Mouse (Mus musculus): Measurements from ENCODE around the gene Ankef1. TPM values are rescaled to one million over a fixed set of nuclear protein-coding genes. Genes with fewer than 3 reads are reported as not detected.

The Ankef1 gene
- polyA plus RNA-seq, 1 experiment from 2014 or later = 0.62 TPM

DNA sequence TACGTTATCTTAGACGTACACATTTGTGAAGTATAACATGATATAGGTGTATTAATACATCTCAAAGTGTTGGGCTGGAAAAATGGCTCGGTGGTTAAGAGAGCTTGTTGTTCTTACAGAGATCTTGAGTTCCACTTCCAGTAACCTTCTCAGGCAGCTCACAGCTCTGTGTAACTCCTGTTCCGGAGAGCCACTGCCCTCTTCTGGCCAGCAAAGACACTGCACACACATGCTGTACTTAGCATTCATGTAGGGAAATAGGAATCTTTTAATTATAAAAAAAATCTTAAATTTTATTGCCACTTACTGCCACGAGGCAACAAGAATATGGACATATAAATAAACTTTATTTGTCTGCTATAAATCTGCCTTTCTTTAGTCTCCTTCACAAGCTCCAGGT is 56.3 kb downstream of the Ankef1 start:
- no peak overlapping the region for H3K4me2 ChIP-seq (replicated peaks; ENCODE audit: low read depth, low read length)
- no peaks in the 10 kb centered on the region for H3K27me3 ChIP-seq (ENCODE audit: control insufficient read depth, insufficient read depth, low read length)
- no peak overlapping the region for H3K4me3 ChIP-seq (ENCODE audit: low read depth, low read length)
- H3K4me1 ChIP-seq (ENCODE audit: control insufficient read depth, insufficient read depth, low read length) = no peaks in the 10 kb centered on the region
- no peak overlapping the region for H3K9ac ChIP-seq (replicated peaks; ENCODE audit: low read depth, low read length)
- WGBS = 70% methylated on average over 5 of the region's 5 CpGs
- no peaks in the 10 kb centered on the region for H3K9me3 ChIP-seq (ENCODE audit: control insufficient read depth, low read depth, low read length)
- no peaks in the 10 kb centered on the region for H3K36me3 ChIP-seq (ENCODE audit: control insufficient read depth, insufficient read depth, low read length)
- no peak for ATAC-seq (ENCODE audit: insufficient number of reproducible peaks, insufficient read depth, low FRiP score, low read depth)
- H3K27ac ChIP-seq (ENCODE audit: low read length) = no peak overlapping the region

DNA sequence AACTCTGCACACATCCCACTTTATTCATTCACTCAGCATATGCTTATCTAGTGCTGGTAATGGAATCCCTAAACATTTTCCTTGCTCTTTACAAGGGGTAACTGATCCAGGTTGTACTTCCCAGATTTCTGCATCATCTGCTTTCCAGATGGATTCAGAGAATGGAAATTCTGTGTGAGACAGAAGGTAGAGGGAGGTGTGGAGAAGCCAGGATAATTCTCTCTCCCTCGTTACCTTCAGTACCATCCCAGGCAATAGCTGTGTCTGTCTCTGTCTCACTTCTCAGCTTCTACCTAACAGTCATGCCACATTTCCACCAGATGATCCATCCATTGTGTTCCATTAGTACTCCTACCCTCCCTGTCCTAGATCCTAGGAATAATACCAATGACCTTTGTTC is 60.6 kb downstream of the Ankef1 start:
- H3K4me2 ChIP-seq (replicated peaks; ENCODE audit: low read depth, low read length) = no peak overlapping the region
- H3K4me3 ChIP-seq (ENCODE audit: low read depth, low read length) = no peak overlapping the region
- WGBS = 84% methylated on average over 1 of the region's 1 CpGs
- no peak for ATAC-seq (ENCODE audit: insufficient number of reproducible peaks, insufficient read depth, low FRiP score, low read depth)
- H3K27me3 ChIP-seq (ENCODE audit: control insufficient read depth, insufficient read depth, low read length) = no peaks in the 10 kb centered on the region
- no peak overlapping the region for H3K9ac ChIP-seq (replicated peaks; ENCODE audit: low read depth, low read length)
- H3K4me1 ChIP-seq (ENCODE audit: control insufficient read depth, insufficient read depth, low read length) = no peaks in the 10 kb centered on the region
- no peak overlapping the region for H3K27ac ChIP-seq (ENCODE audit: low read length)
- H3K36me3 ChIP-seq (ENCODE audit: control insufficient read depth, insufficient read depth, low read length) = no peaks in the 10 kb centered on the region
- H3K9me3 ChIP-seq (ENCODE audit: control insufficient read depth, low read depth, low read length) = no peaks in the 10 kb centered on the region

DNA sequence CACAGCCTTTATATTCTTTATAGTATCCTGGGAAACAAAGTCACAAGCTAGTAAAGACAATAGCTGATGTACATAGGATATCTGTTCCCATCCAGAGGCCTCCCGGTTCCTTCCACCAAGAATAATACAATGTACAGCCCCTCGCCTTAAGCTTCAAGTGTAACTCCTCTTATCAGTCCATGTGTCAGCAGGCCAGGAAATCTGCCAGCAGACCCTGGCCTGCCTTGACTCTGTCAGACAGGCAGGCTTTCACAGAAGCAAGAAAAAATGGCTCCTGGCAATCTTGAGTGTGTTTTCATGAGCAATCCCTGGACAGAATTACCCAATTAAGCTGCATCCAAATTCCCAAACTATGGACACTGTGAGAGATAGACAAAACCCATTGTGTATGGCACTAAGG is 69.1 kb downstream of the Ankef1 start:
- Histone ChIP-seq H3K4me3 (ENCODE audit: low read depth, low read length) (no peak overlapping the region), H3K27ac (ENCODE audit: low read length) (no peak overlapping the region), H3K27me3 (ENCODE audit: control insufficient read depth, insufficient read depth, low read length) (no peaks in the 10 kb centered on the region), H3K4me1 (ENCODE audit: control insufficient read depth, insufficient read depth, low read length) (no peaks in the 10 kb centered on the region), H3K36me3 (ENCODE audit: control insufficient read depth, insufficient read depth, low read length) (no peaks in the 10 kb centered on the region), H3K9me3 (ENCODE audit: control insufficient read depth, low read depth, low read length) (no peaks in the 10 kb centered on the region), H3K4me2 (replicated peaks; ENCODE audit: low read depth, low read length) (no peak overlapping the region), H3K9ac (replicated peaks; ENCODE audit: low read depth, low read length) (no peak overlapping the region)
- WGBS = 56% methylated on average over 2 of the region's 2 CpGs
- no peak for ATAC-seq (ENCODE audit: insufficient number of reproducible peaks, insufficient read depth, low FRiP score, low read depth)

DNA sequence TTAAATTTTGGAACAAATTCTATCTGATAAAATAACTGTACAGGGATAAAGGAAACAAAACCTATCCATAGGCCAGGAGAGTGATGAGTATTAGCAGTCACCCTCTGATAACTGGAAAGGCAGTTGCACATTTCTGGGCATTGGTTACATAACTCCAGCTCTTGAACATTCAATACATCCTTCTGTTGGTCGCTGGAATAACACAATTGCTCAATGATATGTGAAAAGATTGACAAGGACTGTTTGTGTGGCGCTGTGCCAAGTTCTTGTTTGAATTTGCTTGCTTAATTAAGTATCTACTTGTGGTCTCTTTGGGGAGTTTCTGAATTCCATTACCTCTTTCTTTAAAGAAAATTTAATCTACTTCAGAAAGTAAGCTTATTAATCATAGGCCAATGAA is 81.1 kb downstream of the Ankef1 start:
- Histone ChIP-seq H3K9me3 (ENCODE audit: control insufficient read depth, low read depth, low read length) (no peaks in the 10 kb centered on the region), H3K4me2 (replicated peaks; ENCODE audit: low read depth, low read length) (no peak overlapping the region), H3K4me1 (ENCODE audit: control insufficient read depth, insufficient read depth, low read length) (no peaks in the 10 kb centered on the region), H3K4me3 (ENCODE audit: low read depth, low read length) (no peak overlapping the region), H3K27me3 (ENCODE audit: control insufficient read depth, insufficient read depth, low read length) (no peaks in the 10 kb centered on the region), H3K9ac (replicated peaks; ENCODE audit: low read depth, low read length) (no peak overlapping the region), H3K27ac (ENCODE audit: low read length) (no peak overlapping the region), H3K36me3 (ENCODE audit: control insufficient read depth, insufficient read depth, low read length) (no peaks in the 10 kb centered on the region)
- ATAC-seq (ENCODE audit: insufficient number of reproducible peaks, insufficient read depth, low FRiP score, low read depth) = no peak
- 62% methylated on average over 2 of the region's 2 CpGs for WGBS

DNA sequence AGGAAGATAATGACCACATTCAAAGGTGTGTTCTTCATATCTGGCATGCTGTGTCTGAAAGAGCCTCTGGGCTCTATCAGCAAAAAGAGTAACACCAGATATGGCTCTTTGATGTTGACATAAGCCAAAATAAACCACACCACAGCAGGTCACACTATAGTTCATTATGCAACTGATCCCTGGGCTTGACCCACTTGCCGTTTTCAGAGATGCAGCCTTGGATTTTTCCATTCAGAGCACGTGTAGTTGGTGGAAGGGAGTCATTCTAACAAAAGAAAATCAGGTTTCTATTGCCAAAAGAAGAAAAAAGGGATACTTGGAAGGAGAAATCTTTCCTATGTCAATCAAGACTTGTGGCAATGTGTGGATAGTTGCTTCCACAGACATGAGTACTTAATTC is 87.1 kb downstream of the Ankef1 start:
- Histone ChIP-seq H3K4me3 (ENCODE audit: low read depth, low read length) (no peak overlapping the region), H3K36me3 (ENCODE audit: control insufficient read depth, insufficient read depth, low read length) (no peaks in the 10 kb centered on the region), H3K9ac (replicated peaks; ENCODE audit: low read depth, low read length) (no peak overlapping the region), H3K4me2 (replicated peaks; ENCODE audit: low read depth, low read length) (no peak overlapping the region), H3K4me1 (ENCODE audit: control insufficient read depth, insufficient read depth, low read length) (no peaks in the 10 kb centered on the region), H3K27ac (ENCODE audit: low read length) (no peak overlapping the region), H3K9me3 (ENCODE audit: control insufficient read depth, low read depth, low read length) (no peaks in the 10 kb centered on the region), H3K27me3 (ENCODE audit: control insufficient read depth, insufficient read depth, low read length) (no peaks in the 10 kb centered on the region)
- no peak for ATAC-seq (ENCODE audit: insufficient number of reproducible peaks, insufficient read depth, low FRiP score, low read depth)
- 28% methylated on average over 2 of the region's 2 CpGs for WGBS

DNA sequence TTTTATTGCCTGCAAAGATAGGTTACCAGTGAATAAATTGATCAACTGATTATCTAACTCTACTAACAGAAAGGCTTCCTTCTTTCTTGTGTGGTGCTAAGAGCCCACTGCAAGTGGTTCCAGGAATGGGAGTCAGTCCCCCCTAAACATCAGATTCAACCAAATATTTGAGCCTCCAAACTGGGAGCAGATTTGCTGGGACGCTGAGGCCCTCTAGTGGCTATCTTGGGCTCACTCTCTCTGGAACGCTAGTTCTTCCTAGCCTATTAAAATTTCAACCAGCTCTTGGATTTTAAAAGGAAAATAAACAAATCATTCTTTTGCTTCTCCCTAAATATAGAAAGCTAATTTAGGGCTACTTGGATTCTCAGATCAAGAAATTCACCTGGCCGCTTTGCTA is 94.7 kb downstream of the Ankef1 start:
- Histone ChIP-seq H3K27me3 (ENCODE audit: control insufficient read depth, insufficient read depth, low read length) (no peaks in the 10 kb centered on the region), H3K9ac (replicated peaks; ENCODE audit: low read depth, low read length) (no peak overlapping the region), H3K9me3 (ENCODE audit: control insufficient read depth, low read depth, low read length) (no peaks in the 10 kb centered on the region), H3K4me3 (ENCODE audit: low read depth, low read length) (no peak overlapping the region), H3K4me2 (replicated peaks; ENCODE audit: low read depth, low read length) (no peak overlapping the region), H3K36me3 (ENCODE audit: control insufficient read depth, insufficient read depth, low read length) (no peaks in the 10 kb centered on the region), H3K27ac (ENCODE audit: low read length) (no peak overlapping the region), H3K4me1 (ENCODE audit: control insufficient read depth, insufficient read depth, low read length) (no peaks in the 10 kb centered on the region)
- ATAC-seq (ENCODE audit: insufficient number of reproducible peaks, insufficient read depth, low FRiP score, low read depth) = no peak
- 27% methylated on average over 3 of the region's 3 CpGs for WGBS

DNA sequence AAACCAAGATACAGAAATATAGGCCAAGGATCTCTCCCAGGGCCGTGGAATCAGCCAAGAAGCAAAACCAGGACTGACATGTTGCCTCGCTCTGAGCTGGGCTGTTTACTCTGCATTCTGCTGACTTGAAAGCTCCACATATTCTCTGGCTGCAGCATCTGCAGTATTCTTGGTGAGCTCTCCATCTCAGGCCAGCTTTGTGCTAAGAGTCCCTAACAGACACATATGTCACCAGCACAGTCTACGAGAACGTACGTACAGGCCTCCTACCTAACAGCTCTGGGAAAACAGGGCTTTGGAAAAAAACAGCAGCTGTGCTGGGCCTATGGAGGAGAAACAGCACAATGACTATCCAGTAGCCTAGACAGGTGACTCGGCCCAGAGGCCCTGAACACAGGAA is 97.0 kb downstream of the Ankef1 start:
- WGBS = 84% methylated on average over 6 of the region's 6 CpGs
- H3K27ac ChIP-seq (ENCODE audit: low read length) = no peak overlapping the region
- no peak overlapping the region for H3K9ac ChIP-seq (replicated peaks; ENCODE audit: low read depth, low read length)
- H3K9me3 ChIP-seq (ENCODE audit: control insufficient read depth, low read depth, low read length) = no peaks in the 10 kb centered on the region
- no peak overlapping the region for H3K4me3 ChIP-seq (ENCODE audit: low read depth, low read length)
- ATAC-seq (ENCODE audit: insufficient number of reproducible peaks, insufficient read depth, low FRiP score, low read depth) = no peak
- H3K4me1 ChIP-seq (ENCODE audit: control insufficient read depth, insufficient read depth, low read length) = no peaks in the 10 kb centered on the region
- no peaks in the 10 kb centered on the region for H3K36me3 ChIP-seq (ENCODE audit: control insufficient read depth, insufficient read depth, low read length)
- no peaks in the 10 kb centered on the region for H3K27me3 ChIP-seq (ENCODE audit: control insufficient read depth, insufficient read depth, low read length)
- H3K4me2 ChIP-seq (replicated peaks; ENCODE audit: low read depth, low read length) = no peak overlapping the region

DNA sequence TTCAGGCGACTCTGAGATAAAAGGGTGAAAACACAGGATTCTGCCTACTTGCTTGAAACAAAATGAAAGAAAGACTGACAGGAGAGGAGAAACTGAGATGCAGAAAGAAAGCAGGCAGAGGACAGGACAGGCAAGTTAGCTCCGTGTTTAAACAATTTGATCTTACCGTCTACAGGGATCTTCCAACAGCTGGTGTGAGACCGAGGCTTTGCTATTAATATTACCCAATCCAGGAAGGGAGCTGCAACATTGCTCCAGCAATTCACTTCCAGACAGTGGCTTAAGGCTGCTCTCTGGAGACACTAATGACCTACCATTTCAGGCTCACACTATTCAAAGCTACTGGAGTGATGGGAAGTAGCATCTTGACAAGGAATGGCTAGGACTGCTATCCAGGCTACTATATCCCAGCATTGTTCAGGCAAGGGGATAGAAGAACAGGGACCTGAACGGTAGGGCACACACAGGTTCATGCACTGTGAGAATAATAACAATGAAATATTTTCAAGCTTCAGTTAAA is 99.0 kb downstream of the Ankef1 start:
- WGBS = 77% methylated on average over 5 of the region's 5 CpGs
- H3K4me1 ChIP-seq (ENCODE audit: control insufficient read depth, insufficient read depth, low read length) = no peaks in the 10 kb centered on the region
- no peak for ATAC-seq (ENCODE audit: insufficient number of reproducible peaks, insufficient read depth, low FRiP score, low read depth)

DNA sequence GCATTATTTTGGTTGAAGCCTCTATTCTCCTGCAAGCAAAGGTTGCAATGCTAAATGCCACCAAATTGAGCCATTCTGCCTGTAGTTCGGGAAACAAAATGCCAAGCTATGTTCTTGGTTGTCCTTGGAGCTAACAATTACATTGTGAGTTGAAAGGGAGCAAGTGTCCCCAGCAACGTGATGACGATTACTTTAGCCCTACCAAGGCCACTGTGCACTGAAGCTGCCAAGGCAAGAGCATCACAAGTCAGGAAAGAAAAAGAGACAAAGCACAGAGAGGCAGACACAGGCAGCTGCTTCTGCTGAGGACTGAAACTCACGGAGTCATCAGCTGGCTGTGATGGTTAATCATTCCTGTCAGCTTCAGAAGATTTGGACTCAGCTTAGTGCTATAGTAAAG is 99.5 kb downstream of the Ankef1 start:
- Histone ChIP-seq H3K9ac (replicated peaks; ENCODE audit: low read depth, low read length) (no peak overlapping the region), H3K4me1 (ENCODE audit: control insufficient read depth, insufficient read depth, low read length) (no peaks in the 10 kb centered on the region), H3K4me2 (replicated peaks; ENCODE audit: low read depth, low read length) (no peak overlapping the region), H3K36me3 (ENCODE audit: control insufficient read depth, insufficient read depth, low read length) (no peaks in the 10 kb centered on the region), H3K9me3 (ENCODE audit: control insufficient read depth, low read depth, low read length) (no peaks in the 10 kb centered on the region), H3K27me3 (ENCODE audit: control insufficient read depth, insufficient read depth, low read length) (no peaks in the 10 kb centered on the region), H3K27ac (ENCODE audit: low read length) (no peak overlapping the region), H3K4me3 (ENCODE audit: low read depth, low read length) (no peak overlapping the region)
- ATAC-seq (ENCODE audit: insufficient number of reproducible peaks, insufficient read depth, low FRiP score, low read depth) = no peak
- 68% methylated on average over 4 of the region's 4 CpGs for WGBS

More for the DNA sequence above, 99.0 kb downstream of the Ankef1 start:
- Histone ChIP-seq H3K36me3 (ENCODE audit: control insufficient read depth, insufficient read depth, low read length) (no peaks in the 10 kb centered on the region), H3K9ac (replicated peaks; ENCODE audit: low read depth, low read length) (no peak overlapping the region), H3K27me3 (ENCODE audit: control insufficient read depth, insufficient read depth, low read length) (no peaks in the 10 kb centered on the region), H3K4me2 (replicated peaks; ENCODE audit: low read depth, low read length) (no peak overlapping the region), H3K27ac (ENCODE audit: low read length) (no peak overlapping the region), H3K4me3 (ENCODE audit: low read depth, low read length) (no peak overlapping the region), H3K9me3 (ENCODE audit: control insufficient read depth, low read depth, low read length) (no peaks in the 10 kb centered on the region)

Measured in stomach, embryonic 14.5 days (tissue).